Mouse (Mus musculus) MEL-GATA-1-ER (cell line): ENCODE data around the gene Ino80d.
A peak's percentile ranks its signal among the peaks of the same experiment; 100 is the strongest.
"Not testable (repeated sequence)": the region's sequence is repeated elsewhere in the genome, so short reads cannot be mapped to it uniquely, and the experiment has no call there.

Experiments used
- DNase-seq: peaks from one replicate; pipeline ENCODE4 v3.0.0-alpha.2; 2012; ENCODE audit warnings: low read depth; ENCODE audit errors: extremely low read depth

Gene Ino80d

DNA sequence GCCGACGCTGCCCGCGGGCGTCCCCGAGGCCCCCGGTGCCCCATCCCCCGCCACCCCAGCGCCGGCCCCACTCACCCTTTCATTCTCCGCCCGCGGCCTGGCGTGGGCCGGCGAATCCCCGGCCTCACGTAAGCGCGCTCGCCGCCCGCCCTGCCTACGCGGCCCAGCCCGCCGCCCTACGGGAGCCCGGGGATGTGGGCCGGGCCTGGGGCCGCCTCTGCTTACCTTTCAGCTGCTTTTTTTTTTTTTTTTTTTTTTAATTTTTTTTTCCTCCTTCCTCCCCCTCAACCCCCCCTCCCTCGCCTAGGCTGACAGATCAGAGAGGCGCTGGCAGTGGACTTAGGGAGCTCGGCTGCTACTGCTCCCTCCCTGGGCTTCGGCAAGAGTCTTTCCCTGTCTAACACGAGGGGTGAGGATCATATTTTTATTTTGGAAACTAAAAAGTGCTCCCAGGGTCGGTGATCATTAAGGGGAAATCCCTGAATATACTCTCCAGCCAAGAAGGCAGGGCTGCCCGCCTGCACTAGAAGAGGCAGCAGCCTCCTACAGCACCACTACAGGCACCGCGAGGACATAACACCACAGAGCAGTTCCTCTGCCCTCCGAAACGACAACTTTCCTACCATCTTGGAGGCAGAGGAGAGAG lies at the start of gene Ino80d:
Gene Ino80d (minus strand): TSS at position 532 of the 646 bp plus-strand sequence.
- DNase-seq, result peak; percentile 91

DNA sequence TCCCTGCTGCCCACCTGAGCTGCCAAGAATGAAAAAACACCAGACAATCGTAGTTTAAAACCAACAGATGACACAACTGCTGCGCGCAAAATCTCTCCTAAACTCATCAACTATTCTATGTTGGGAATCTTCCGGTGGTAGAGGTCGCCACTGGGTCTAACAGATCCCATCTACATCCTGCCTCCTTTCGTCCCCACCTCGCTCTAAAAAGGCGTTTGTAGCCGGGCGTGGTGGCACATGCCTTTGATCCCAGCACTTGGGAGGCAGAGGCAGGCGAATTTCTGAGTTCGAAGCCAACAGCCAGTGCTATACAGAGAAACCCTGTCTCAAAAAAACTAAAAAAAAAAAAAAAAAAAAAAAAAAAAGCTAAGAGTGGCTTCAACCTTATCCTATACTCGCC lies 25.8 kb upstream of the Ino80d start:
- no peak for DNase-seq

DNA sequence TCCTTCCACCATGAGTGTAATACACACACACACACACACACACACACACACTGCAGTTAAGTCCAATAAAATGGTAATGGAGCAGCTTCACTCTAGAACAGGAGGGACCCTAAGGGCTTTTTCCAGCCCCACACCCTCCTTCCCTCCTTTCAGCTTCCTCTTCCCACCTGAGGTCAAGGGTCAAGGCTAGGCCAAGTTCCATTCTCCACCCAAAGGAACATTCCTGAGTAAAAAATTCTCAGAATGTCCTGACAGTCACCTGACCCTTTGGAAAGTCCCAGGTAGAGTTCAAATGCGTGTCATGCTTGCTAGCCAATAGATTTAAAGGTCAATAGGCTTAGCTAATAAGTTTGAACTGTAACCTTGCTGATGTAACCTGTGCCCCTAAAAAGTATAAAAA lies 24.1 kb upstream of the Ino80d start:
- not testable (repeated sequence) for DNase-seq

DNA sequence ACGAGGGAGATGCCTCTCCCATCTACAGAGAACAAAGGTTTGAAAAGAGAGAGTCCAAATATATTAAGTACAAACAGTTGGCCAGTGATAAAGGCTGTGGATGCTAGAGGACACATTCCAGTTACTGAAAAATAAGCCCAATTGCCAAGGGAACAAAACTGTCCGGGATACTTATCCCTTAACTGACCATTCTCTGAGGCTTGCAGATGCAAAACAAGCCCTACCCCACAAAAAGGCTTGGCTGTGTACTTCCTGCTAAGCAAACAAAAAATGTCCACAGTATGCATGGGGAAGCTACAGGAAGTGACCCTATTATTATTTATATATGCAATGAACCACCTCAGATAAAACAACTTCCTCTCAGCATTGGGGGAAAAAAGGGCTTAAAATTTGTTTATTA lies 23.5 kb upstream of the Ino80d start:
- no peak for DNase-seq

DNA sequence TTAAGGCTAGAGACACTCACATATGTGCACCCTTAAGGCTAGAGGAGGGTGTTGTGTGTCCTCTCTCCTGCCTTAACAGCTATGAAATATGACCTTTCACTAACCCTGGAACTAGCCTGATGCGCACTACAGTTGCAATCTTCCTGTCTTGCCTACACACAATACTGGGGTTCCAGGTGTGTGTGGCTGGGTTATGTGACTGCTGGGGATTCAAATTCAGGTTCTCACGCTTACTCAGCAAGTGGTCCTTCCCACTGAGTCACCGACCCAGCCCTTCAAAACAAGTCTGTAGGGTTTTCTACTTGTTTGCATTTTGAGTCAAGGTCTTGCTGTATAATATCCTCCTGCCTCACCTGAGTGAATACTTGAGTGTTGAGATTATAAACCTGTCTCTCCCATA lies 20.1 kb upstream of the Ino80d start:
- DNase-seq, result no peak

DNA sequence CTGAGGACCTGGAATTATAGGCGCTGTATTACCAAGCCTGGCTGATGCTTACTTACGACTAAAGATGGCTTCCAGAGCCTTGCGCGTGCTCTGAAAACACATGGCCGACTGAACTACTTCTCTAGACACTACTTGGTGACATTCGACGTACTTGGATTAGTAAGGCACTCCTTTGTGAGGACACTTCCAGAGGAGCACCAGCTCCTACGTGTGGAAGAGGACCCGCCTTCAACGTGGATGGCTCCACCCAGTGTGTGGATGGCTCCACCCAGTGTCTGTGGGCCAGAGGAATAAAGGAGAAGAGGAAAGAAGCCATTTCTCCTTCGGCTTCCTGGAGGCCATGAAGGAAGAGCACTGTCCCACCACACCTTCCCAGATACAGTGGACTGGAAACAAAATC lies 17.3 kb upstream of the Ino80d start:
- DNase-seq, result no peak

DNA sequence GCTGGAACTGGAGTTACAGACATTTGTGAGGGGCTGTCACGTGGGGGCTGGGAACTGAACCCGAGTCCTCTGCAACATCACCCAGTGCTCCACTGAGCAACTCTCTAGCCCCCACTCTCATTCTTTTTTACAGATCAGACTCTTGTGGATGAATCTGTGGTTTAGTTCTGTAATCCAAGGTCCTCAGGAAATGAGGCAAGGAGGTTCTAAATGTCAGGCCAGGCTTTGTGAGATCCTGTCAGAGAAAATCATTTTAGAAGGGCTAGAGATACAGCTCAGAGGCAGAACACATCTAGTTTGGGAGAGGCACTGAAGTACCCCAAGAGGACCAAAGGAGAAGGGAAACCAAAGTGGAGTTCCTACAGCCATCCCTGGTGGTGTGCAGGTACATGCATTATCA lies 16.4 kb upstream of the Ino80d start:
- no peak for DNase-seq

DNA sequence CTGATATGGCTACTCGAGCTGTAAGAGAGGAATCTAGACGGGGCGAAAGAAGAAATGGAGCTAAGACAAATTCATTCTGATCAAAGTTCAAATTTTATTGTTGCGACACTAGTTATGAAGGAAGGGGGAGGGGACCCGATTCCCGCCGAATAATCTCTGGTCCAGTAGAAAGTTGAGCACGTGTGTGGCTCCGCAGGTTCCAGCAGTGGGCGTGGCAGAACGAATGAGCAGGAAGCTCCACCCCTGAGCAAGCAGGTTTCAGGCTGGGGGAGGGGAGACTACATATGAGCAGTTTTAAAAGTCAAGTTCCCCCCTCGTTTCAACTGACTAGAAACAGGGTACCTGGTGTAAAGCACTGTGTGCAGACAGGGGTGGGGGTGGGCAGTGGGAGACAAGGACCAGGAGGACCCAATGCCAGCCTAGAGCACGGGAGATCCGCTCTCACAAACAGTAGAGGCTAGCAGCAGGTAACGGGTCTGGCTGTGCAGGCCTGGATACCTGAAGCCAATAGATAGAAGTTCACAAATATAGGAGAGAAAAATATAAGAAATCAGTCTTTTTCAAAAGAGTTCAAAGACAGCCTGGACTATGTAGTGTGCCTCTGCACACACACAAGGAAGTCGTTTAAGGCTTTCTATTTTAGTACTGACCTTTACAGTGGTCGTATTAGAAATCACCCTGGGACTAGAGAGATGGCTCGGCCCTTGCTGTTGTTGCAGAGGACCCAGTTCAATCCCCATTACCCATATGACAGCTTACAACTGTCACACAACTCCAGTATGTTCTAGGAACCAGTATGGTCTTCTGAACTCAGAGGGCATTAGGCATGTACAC lies 15.6 kb upstream of the Ino80d start:
- no peak for DNase-seq

DNA sequence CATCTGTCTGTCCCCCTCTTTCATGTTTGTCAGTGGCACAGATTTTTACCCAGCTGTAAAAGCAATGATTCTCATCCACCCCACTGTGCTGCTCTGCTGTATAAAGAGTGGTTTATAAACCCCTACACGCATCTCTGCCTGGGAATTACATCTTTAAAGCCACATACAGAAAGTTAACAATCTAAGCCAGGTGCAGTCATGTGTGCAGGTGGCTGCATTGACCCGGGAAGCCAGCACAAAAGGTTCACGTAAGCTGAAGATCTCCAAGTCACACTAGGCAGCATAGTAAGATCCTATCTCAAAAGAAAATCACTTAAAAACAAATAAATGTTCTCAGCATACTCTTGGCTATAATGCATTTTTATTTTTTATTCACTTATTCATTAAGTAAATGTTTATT lies 14.8 kb upstream of the Ino80d start:
- no peak for DNase-seq

DNA sequence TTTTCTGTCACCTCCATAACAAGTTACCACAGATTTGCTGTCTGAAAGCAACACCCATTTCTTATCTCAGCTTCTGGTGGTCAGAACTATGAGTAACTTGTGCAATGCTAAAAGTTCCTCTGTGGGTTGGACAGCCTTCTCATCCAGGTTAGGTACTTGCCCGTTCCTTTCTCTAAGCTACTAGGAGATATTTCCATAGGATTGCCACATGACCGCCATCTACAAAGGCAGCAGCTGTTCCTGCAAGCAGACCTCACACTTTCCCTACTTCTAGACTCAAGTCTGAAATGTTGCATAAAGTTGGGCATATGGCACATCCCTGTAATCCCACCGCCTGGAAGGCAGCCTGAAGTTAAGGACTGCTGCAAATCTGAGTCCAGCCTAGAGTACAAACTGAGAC lies 11.7 kb upstream of the Ino80d start:
- no peak for DNase-seq

DNA sequence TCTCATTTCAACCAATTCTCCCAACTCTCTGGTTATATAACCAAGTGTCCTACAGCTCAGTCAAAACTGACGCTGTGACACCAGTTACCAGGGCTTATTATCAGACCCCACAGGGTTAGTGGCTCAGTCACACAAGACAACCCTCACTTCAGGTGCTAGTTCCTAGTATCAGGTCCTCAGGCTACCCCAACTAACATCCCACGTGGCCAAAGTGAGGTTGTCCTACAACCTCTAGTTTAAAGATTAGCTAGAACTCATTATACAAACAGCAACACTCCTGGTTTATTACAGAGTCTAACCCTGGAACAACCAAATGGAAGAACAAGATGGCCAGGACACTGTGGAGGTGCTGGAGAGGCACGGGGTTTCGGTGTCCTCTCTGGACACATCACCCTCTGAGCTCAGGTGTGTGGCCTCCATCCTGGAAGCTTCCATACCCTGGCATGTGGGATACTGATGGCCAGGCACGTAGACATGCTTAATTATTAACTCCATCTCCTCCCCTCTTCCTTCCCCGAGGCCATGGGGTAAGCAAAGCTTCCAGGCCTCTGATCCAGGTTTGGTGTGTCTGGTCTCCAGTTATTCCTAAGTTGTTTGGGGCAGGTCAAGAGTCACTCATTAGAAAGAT lies 9.5 kb upstream of the Ino80d start:
- DNase-seq, result no peak

DNA sequence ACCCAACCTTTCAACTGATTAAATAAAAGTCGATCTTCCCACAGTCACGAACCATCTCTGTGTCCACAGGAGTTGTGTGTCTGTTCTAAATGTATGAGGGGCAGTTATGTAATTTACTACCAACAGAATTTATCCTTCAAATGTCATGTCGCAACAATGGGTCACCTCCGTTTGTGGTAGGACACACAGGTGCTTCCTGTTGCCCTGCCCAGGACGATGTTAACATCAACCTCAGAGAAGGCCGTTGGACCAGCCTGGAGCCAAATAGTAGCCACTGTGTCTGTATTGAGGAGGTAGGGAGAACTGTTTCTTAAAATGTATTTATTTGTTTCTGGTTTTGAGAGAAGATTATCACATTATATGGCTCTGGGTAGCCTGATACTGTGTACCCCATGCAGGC lies 7.5 kb upstream of the Ino80d start:
- no peak for DNase-seq

DNA sequence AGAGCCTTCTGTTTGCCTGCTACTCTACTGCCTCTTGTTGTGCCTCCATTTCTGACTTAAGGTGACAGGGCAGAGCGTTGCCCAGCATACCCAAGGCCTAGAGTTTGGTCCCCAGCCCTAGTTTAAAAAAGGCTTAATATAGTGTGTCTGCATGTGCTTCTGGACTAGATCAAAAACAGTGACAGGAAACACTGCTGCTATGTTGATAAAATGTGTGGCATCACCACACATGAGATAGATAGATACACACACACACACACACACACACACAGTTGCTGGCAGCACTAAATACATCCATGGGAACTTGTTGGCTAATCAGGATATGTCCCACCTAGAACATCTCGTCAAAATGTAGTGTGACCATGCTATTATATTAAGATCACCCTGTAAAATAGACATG lies 5.9 kb upstream of the Ino80d start:
- peak; percentile 65 for DNase-seq

DNA sequence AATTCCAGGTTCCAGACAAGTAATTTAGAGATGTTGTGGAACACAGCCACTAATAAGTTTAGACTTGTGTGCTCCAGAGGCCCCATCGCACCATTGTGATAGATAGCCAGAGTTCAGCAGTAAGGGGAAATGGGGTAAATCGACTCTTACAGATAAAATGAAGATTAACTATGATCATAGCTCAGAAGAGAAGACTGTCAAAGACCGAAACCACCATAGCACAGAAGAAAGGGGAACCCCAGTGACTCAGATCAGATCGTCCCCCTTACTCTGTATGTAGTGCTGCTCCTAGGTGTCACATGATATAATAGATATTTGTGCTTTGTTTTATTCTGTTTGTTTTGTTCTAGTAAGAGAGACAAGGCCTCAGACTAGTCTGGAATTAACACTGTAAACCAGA lies 5.2 kb upstream of the Ino80d start:
- DNase-seq, result peak; percentile 92

DNA sequence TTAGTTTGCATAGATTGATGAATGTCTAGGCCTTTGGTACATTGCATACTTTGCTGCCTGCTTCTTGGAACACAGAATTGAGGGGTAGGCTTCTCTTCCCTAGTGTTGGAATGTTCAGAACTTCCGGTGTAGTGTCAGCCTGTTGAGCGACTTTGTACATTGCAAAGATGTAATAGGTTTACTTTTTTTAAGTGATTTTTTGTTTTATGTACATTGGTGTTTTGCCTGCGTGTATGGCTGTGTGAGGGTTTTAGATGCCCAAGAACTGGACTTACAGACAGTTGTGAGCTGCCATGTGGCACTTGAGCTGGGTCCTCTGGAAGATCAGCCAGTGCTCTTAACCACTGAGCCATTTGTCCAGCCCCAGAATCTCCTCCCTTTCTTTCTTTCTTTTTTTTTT lies 1.1 kb upstream of the Ino80d start:
- no peak for DNase-seq

DNA sequence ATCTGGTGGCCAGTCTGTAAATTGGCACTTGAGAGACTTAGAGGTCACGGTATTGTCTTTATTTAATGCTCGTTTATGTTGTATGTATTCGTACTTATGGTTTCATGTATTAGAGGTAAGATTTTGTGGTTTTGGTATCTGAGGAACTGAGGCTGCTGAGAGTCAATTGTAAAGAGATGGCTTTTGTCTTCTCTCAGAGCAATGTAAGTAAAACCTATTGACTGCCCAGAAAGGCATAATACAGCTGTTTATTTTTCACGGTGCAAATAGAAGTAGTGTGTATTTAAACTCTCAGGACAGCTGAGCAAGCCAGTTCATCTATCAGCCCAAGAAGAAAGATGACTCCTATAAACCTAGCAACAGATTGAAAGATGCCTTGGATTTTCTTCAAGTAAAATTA lies 629 bp upstream of the Ino80d start:
- DNase-seq, result no peak

DNA sequence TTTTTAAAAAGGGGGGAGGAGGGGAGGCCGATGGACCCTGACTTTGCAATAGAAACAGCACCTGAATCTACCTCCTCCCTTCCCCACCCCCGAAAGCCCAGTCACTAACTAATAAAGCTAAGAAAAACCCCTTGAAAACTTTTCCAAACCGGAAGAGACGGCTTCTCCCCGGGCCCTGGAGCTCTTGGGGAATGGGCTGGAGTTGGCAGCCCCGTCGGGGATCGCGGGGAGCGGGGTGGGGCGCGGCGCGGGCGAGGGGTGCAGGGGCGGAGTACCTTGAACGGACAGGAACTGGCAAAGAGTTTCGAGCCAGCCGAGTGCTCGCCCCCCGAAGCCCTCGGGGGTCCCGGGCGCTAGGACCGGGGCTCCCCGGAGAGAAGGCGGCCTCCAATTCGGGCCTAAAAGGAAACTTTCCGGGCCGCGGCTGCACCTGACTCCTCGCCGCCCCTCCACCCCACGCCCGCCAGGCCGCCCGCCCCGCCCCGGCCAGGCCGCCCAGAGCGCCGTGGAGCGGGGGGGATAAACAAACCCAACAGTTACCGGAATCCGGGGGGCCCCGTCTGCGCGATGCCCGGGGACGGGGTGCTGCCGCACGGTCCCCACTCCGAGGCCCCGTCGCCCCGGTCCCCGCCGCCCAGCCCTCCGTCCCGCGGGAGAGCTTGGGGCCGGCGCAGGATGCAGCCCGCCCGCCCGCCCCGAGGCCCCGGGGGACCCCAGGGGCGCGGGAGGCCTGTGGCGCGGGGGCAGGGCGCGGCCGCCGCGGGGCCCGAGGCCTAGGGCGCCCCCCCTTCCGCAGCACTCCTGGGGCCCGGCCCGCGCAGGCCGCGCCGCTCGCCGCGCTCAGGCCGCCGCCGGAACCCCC lies 962 bp downstream of the Ino80d start:
- DNase-seq, result no peak

DNA sequence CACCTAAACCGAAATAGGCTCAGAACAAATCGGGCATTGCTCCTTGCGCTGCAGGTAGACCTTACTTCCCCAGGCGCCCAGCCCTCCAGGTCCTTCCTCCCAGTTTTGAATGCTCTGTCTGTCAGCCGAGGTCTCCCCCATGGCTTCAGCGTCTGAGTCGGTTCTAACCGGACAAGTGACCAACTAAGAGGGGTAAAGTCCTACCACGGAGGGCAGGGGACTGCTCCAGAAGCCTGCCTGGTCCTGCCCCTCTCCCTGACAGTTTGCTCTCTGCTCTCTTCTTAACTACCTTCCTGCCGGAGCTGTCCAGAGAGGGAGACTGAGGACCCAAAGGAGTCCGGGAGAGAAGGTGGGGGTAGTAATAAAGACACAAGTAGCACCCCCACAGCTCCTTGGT lies 1.6 kb downstream of the Ino80d start:
- no peak for DNase-seq

DNA sequence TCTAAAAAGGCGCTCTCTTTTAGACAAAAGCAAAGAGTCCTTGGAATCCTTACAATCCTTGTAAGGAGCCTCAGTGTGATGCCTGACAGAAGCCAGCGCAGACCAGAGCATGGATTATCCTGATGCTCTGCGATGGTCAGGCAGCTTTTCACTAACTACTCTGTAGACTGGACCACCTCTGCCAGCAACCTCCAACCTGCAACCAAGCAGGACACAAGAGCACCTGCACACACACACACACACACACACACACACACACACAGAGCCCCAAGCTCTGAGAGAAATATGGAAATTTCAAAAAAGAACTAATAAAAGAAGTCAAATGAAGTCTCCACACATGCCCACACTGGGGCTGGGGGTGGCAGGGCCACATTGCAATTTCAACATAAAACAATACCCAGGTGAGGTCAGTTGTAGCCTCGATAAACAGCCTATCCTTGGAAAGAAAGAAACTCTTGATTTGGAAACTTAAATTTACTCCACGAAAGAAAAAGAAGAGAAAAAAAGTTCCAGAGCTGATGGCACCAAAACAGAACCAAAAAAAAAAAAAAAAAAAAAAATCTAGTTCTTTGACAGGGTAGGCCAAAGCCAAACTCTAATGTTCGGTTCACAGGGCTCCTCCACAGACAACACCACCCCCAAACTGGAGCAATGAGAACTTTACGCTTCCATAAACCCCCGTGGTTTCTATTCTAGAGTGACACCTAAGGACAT lies 2.2 kb downstream of the Ino80d start:
- no peak for DNase-seq

DNA sequence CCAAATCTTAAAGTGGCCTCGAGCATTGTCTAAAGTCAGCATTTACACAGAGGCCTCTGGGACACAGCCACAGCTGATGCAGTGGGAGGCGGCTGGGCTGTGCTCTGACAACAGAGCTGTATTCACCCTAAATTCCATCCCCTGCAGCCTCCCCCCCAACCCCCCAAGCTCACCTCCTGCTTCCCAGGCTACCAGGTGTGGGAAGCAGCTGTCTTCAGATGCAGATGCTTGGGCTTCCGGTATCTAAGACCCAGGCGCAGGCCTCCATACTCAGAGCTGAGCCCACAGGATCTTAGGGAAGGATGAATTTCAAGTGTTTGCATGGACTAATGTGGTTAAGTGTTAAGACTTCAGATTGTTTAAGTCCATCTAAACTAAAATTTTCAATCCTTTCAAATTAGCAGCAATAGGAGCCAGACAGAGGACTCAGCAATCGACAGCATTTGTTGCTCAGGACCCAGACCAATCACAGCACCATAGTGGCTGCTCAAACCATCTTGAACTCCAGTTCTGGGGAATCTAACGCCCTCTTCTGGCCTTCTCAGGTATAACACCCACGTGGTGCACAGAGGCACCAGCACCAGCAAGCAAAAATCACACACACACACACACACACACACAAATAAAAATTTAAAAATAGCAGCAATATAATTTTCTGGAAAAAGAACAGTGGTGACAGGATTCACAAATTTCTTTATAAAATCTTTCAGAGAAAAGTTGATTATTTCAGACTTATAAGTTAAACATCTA lies 3.8 kb downstream of the Ino80d start:
- no peak for DNase-seq
